Mouse (Mus musculus) thymus, adult 2 months (tissue): ENCODE measurements at regions not wholly inside any gene's neighbourhood (a gene's known extent, or its start where the extent isn't known, plus 50 kb on each side); places are given as distances from the start of the nearest gene placed in this dataset.

Experiments used
- DNase-seq: peaks from one replicate; pipeline ENCODE4 v3.0.0; 2021
- H3K27ac ChIP-seq: fragments of 200-500 bp; 2 replicates; pipeline ENCODE4 v1.5.1; 2012; ENCODE audit warnings: low read length, control low read depth; ENCODE audit not compliant: control insufficient read depth, insufficient read depth
- H3K27me3 ChIP-seq: fragments of 200-500 bp; 2 replicates; pipeline ENCODE4 v1.6.1; 2012; ENCODE audit warnings: mild to moderate bottlenecking, low read length, moderate library complexity, mixed read lengths; ENCODE audit not compliant: control insufficient read depth, insufficient read depth
- H3K36me3 ChIP-seq: fragments of 200-500 bp; 2 replicates; pipeline ENCODE4 v1.6.1; 2012; ENCODE audit warnings: mild to moderate bottlenecking, low read length, moderate library complexity; ENCODE audit not compliant: control insufficient read depth, insufficient read depth
- H3K4me1 ChIP-seq: fragments of 200-500 bp; replicated peaks from 2 replicates; pipeline ENCODE4 v1.6.1; 2012; ENCODE audit warnings: low read length; ENCODE audit not compliant: control insufficient read depth, insufficient read depth
- H3K4me3 ChIP-seq: fragments of 200-500 bp; 2 replicates; pipeline ENCODE4 v1.5.1; 2012; ENCODE audit warnings: mild to moderate bottlenecking, low read length, control low read depth, moderate library complexity; ENCODE audit not compliant: control insufficient read depth, insufficient read depth
- CTCF ChIP-seq: fragments of 200-500 bp; IDR thresholded peaks from 2 replicates; pipeline ENCODE4 v1.5.1; 2012; ENCODE audit warnings: mild to moderate bottlenecking, control low read depth, low read length, moderate library complexity, borderline replicate concordance; ENCODE audit not compliant: control insufficient read depth, poor library complexity, insufficient read depth; ENCODE audit errors: extremely low read depth
- POLR2A ChIP-seq: fragments of 200-500 bp; IDR thresholded peaks from 2 replicates; pipeline ENCODE4 v1.6.1; 2012; ENCODE audit warnings: mild to moderate bottlenecking, low read length, control low read depth, moderate library complexity; ENCODE audit not compliant: control insufficient read depth, poor library complexity, insufficient read depth; ENCODE audit errors: extremely low read depth
- WGBS: fragments of 180-500 bp; shearing (Covaris S2); methylation state at CpG from one replicate; pipeline ENCODE4 v1.1.7; 2018; 5-methylcytosine and 5-hydroxymethylcytosine counted together

DNA sequence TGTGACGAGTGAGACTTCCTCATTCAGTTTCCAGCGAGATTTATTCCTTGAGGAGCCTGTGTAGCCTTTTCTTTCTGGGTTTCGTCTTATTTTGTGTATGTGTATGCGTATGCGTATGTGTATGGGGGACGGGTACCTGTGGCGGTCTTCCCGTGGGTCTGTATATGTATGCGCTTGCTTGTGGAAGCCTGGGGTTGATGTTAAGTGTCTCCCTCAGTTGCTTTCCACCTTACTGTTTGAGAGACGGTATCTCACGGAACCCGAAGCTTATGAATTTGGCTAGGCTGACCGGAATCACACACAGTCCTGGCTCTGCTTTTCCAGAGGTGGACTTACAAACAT is 87.1 kb downstream of the Ankrd50 start:
- H3K4me1 ChIP-seq, result no peaks in the 10 kb centered on the region
- TF ChIP-seq POLR2A, result no peak
- TF ChIP-seq CTCF, result no peak
- H3K27ac ChIP-seq, result no peak overlapping the region
- H3K27me3 ChIP-seq, result no peaks in the 10 kb centered on the region
- H3K36me3 ChIP-seq, result no peaks in the 10 kb centered on the region
- H3K4me3 ChIP-seq, result no peak overlapping the region
- DNase-seq, result no peak
- WGBS, result 86% methylated on average over 13 of the region's 13 CpGs

DNA sequence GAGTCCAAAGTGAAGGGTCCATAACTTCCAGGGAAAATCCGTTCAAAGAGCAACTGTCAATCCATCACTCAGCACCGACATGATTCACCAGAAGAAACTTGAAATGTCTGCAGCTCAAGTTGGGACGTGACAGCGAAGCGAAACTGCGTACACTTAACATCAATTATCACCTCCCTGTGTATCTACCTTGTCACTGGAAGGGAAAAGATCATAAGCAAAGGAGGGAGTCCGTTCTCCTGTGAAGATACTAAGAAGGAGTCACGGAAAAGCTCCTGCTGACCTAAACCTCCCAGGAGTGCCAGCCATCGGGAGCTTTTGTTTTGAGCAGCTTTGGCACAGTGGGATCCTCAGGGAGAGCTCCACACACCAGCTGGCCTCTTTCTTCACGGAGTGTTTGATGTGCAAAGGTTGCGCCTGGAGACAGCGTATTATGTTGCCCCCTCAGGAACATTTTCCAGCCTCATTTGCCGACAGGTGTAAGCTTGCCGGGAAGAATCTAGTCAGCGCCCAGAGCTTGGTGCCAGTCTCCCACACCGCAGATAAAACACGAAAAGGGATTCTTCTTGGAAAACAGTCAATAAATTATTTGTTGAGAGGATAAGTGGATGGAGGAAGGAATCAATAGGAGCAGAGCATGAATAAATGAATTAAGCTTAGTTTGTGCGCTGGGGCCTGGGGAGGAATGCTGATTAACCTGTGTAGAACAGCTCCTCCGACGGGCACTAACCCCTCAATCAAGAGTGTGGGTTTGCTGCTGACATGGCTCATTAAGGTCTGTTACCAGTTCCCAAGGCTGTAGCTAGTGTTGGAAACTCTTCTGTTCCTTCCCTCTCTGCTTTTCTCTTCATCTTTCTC is 87.7 kb downstream of the Ankrd50 start:
- Histone ChIP-seq H3K36me3 (no peaks in the 10 kb centered on the region), H3K4me3 (no peak overlapping the region), H3K27ac (no peak overlapping the region), H3K4me1 (no peaks in the 10 kb centered on the region), H3K27me3 (no peaks in the 10 kb centered on the region)
- WGBS, result 82% methylated on average over 20 of the region's 20 CpGs
- no peak for DNase-seq
- no peak for TF ChIP-seq CTCF
- TF ChIP-seq POLR2A, result no peak

DNA sequence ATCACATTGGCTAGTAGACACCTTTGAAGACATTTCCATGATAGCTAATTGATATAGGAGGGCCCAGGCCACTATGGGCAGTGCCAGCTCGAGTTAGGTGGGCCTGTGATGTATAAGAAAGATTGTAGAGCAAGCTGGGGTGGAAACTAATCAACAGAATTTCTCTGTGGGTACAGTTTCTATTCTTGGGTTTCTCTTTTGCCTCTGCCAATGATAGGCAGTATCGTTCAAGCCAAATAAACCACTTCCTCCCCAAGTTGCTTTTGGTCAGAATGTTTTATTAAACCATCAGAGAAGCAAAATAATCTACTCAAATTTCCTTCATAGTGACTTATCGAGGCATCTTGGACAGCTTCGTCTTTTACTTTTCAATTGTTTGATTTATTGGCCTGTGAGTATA is 90.3 kb downstream of the Ankrd50 start:
- no peak for DNase-seq
- Histone ChIP-seq H3K27ac (no peak overlapping the region), H3K4me3 (no peak overlapping the region), H3K27me3 (no peaks in the 10 kb centered on the region), H3K36me3 (no peaks in the 10 kb centered on the region), H3K4me1 (no peaks in the 10 kb centered on the region)
- 17% methylated on average over 4 of the region's 4 CpGs for WGBS
- TF ChIP-seq POLR2A, result no peak
- no peak for TF ChIP-seq CTCF

DNA sequence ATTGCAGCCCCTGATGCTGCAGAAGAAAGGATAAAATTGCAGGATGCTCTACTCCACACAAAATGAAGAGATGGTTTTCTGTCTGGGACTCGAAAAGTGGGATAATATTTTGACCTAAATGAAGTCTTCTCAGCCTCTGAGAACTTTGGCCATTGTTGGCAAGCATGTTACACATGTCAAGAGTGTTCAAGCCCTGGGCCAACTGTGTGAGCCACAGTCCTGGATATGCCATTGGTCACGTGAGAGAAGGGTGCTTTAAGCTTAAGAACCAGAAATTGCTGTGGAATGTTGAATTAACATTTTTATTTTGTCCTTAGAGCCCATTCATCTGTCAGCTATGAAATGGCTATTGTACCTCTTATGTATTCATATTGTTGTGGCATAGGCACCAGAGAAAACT is 95.0 kb downstream of the Ankrd50 start:
- Histone ChIP-seq H3K4me1 (no peaks in the 10 kb centered on the region), H3K4me3 (no peak overlapping the region), H3K27me3 (no peaks in the 10 kb centered on the region), H3K36me3 (no peaks in the 10 kb centered on the region), H3K27ac (no peak overlapping the region)
- WGBS, result 96% methylated on average over 2 of the region's 2 CpGs
- DNase-seq, result no peak
- TF ChIP-seq CTCF (no peak), POLR2A (no peak)

DNA sequence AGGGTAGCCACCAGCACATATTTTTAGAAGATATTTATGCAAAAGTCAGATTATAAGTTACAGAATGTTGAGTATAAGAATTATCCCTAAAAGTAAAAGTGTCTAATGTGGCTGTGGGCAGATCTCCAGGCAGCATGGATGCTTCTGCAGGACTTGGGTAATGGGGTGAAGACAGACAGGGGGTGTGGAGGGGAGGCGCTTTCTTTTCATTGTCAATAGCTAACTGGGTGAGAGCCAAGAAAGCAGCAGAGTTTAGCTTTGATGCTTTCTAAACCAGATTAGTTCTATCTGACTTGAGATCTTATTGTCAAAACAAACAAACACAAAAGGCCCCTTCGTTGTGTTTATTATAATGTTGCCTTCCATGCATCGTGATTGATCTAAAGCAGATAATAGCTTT is 95.7 kb downstream of the Ankrd50 start:
- TF ChIP-seq POLR2A (no peak), CTCF (no peak)
- Histone ChIP-seq H3K27me3 (no peaks in the 10 kb centered on the region), H3K4me1 (no peaks in the 10 kb centered on the region), H3K27ac (no peak overlapping the region), H3K36me3 (no peaks in the 10 kb centered on the region), H3K4me3 (no peak overlapping the region)
- DNase-seq, result no peak
- 90% methylated on average over 3 of the region's 3 CpGs for WGBS

DNA sequence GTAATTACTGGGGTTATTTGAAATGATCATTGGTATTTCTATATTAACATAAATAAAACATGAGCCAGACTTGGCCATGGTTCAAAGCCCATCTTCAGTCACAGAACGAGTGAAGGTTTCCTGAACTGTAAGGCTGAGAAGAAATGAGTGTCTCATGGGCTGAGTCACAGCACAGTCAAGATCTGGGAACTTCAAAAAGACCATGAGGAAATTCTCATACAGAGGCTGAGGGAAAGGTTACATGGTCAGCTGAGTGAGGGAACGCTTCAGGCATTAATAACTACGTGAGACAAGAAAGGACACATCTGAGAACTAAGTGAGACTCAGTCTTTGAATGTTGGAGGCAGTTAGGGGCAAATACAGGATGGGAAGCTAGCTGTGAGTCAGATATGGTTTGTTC is 101.9 kb downstream of the Ankrd50 start:
- 76% methylated on average over 3 of the region's 3 CpGs for WGBS
- Histone ChIP-seq H3K27ac (no peak overlapping the region), H3K27me3 (no peaks in the 10 kb centered on the region), H3K36me3 (no peaks in the 10 kb centered on the region), H3K4me1 (no peaks in the 10 kb centered on the region), H3K4me3 (no peak overlapping the region)
- no peak for DNase-seq
- no peak for TF ChIP-seq POLR2A
- TF ChIP-seq CTCF, result no peak

DNA sequence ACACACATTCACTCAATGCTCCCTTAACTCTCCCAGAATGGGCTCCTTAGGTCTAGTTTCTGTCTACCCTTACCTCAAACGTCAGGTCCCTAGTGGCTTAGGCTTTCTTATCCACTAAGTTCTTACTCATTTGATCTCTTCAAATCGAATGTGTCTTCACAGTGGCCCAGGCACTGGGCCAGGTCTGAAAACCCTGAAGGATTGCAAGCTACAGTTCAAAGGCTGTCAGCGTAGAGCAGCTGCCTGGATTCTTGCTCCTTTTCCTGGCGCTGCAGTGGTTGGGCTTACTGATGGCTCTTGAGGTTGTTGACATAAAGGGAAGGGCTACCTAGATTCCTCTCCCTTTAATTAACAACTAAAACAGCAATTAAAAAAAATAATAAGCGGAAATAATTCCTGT is 103.0 kb downstream of the Ankrd50 start:
- Histone ChIP-seq H3K27ac (no peak overlapping the region), H3K4me3 (no peak overlapping the region), H3K36me3 (no peaks in the 10 kb centered on the region), H3K4me1 (no peaks in the 10 kb centered on the region), H3K27me3 (no peaks in the 10 kb centered on the region)
- DNase-seq, result no peak
- TF ChIP-seq POLR2A, result no peak
- no peak for TF ChIP-seq CTCF
- WGBS, result 89% methylated on average over 5 of the region's 5 CpGs
